Mouse (Mus musculus) kidney, postnatal 10 days (tissue): ENCODE results near the gene Ctnnd2.
"Not testable (repeated sequence)": the region's sequence is repeated elsewhere in the genome, so short reads cannot be mapped to it uniquely, and the experiment has no call there.

Experiments
- DNase-seq: peaks from one replicate; pipeline ENCODE4 v3.0.0; 2021; ENCODE audit warnings: mixed read lengths

The Ctnnd2 gene

DNA sequence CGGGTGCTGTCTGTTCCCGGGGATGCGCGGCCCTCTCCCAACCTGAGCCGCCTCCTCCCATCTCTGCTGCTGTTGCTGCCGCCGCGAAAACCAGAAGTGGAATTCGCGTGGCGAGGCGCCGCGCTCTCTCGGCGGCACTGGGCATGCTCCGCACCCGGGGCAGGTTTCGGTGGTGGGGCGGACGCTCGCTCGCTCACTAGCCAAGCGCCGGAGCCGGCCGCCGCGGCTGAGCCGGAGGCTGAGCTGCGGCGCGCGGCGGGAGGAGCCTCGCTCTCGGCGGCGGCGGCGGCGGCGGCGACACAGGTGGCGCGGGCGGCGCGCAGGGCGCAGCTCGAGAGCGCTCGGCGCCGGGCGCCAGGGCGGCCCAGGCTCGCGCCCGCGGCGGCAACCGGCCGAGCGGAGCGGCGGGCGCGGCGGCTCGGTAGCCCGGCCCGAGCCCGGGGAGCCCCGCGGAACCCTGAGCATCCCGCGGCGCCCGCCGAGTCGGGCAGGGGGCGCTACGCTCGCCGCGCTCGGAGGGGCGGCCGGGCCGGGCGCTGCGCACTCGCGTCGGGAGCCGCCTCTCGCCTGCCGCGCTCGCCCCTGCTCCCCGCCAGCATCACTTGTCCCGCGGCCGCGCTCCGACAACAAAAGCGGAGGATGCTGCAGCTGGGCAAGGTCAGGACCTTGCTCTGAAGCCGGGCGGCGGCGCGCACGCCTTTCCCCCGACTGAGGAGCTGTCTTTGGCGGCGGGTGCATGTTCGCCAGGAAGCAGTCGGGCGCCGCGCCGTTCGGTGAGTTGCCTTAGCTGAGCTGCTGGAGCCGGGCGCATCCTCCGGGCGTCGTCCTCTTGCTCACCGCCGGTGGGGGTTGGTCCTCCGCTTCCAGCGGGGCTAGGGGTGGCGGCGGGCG, at the start of gene Ctnnd2:
Ctnnd2 (plus strand) TSS at position 203 of the 891 bp plus-strand sequence.
- peak; percentile 45 for DNase-seq

DNA sequence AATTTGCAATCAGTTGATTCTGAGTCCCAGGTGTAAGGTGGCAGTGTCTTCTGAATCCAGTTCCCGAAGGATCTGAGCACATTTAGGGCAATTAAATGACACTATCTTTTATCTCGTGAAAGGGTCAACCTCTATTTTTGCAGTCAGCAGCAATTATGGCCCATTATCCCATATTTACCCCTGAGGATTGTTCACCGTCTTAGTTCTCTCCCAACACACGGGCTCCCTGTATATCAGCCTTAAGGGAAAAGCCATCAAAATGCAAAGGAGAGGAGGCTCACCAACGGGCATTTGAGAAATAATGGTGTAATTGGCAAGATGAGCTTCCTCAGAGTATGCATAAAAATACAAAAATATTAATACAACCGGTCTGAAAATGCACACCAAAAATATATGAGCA, 41.7 kb upstream of the Ctnnd2 start:
- DNase-seq = no peak

DNA sequence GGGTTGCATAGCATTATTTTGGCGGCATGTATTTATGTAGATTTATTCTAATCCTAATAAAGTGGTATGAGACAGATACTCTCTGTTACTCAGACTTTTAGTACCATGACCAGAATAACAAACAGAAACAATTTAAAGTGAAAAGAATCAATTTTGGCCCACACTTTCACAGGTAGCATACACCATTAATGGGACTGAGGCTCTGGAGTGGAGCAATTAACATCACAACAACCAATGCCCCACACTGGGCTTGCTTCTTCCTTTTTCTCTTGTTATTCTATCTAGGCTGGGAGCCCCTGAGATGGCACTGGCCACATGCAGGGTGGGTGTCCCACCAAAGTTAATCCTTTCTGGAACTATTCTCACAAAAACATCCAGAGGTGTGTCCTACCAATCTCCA, 32.8 kb upstream of the Ctnnd2 start:
- not testable (repeated sequence) for DNase-seq

DNA sequence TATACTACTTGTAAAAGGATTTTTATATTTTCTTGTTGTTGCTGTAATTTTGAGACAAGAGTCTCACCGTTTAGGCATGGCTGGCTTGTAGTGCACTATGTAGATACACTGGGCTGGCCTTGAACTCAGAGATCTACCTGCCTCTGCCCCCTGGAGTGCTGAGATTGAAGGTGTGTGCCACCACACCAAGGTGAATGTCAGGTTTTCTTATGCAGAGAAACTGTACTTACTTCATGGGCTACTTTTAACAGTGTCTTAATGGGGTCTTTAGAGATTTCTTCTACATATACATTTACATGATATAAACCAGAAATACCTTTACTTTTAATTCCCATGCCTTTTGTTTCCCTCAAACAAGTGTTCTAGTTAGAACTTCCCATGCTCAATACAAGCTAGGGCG, 27.0 kb upstream of the Ctnnd2 start:
- no peak for DNase-seq

DNA sequence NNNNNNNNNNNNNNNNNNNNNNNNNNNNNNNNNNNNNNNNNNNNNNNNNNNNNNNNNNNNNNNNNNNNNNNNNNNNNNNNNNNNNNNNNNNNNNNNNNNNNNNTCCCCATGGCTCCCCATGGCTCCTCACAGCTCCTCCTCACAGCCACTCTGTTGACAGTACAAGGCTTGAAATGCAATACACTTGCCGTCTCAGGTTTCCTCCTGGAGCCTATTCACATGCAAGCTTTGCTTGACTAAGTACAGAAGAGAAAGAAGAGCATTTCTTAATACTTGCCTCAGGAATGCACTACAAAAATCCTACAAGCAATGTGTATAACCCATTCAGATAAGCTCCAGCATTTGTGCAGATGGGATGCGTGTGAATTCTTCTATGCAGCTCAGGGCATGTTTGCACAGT, 20.2 kb upstream of the Ctnnd2 start:
- DNase-seq = no peak

DNA sequence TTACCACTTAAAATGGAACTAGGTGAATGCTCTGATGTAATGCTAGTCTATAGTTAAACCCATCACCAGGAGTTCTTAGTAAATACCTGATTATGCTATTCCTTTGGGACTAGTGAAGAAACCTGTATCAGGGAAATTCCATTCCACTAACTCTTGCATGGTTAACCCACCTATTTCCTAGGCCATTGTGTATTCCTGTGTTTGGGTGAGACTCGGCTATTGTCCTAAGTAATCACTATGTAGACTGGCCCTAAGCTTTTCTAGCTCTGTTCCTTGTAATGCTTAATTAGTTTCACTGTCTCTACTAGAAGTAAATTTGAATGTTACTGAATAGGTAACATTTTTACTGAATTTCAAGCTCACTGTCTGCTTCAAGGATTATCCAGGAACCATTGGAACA, 14.4 kb upstream of the Ctnnd2 start:
- no peak for DNase-seq

DNA sequence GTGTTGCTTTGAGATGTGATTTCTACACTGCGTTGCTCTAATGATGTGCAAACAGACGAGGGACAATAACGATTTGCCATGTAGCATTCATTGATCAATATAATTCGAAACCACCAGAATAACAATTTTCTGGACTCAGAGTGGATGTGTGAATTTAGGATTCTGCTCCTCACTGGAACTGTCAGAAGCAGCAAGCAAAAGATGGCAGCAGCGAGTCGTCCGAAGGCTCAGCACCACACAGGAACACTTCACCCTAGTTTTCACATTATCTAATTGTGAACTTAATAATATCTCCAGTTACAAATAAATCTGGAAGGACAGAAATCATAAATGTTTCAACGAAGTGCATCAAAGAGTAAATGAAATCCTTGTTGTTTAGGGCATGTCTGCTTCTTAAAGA, 2.4 kb upstream of the Ctnnd2 start:
- DNase-seq = no peak

DNA sequence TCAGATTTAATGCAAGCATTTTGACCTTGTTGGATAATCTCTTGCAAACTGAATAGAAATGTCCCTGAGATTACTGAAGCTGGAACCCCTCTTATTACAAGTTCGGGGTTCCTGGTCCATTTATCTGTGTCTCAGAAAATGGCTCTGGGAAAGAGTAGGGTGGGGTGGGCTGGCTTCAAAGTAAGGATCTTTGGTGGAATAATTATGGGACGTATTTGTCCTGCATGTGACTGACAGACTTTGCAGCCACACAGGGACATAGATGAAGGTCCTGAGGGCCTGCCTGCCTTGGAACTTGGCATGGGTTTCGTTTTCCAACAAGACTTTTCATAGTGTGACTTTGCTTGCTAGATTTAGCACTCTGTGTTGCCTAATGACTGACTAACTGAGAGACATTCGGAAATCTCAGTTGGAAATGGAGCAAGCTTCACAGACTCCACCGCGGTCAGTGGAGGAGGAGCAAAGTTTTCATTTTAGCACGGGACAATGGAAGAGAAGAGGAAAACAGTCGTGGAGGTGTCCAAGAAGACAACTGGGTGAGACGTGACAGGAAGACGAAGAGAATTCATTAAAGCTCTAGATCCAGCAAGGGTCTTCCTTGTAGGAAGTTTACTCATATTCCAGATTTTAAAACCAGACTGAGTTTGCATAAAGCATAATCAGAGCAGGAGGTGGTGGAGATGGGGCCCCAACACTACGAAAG, 749 bp upstream of the Ctnnd2 start:
- no peak for DNase-seq

DNA sequence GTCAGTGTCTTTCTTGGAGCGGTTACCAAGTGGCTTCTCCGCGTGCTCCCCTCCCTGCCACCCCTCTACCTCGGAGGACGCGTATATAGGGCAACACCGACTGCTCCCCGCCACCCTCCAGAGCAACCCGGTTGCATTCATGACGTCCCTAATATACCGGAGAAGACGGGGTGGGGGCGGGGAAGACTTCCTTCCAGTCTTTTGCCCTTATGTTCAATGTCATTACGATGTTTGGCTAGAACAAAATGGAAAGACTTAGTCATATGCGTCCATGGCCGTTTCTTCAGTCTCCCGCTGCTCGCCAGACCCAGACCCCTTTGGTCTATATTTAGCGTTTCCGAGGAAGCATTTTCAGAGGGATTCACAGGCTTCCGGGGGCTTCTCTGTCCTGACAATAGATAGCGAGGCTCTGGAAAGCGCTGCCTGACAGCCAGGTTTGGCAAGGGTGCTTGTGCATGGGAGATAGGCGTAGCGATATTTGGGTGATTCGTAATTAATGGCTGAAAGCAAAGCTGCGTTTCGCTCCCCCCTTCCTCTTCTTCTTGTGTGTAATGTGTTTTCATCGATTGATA, 1.1 kb downstream of the Ctnnd2 start:
- no peak for DNase-seq

DNA sequence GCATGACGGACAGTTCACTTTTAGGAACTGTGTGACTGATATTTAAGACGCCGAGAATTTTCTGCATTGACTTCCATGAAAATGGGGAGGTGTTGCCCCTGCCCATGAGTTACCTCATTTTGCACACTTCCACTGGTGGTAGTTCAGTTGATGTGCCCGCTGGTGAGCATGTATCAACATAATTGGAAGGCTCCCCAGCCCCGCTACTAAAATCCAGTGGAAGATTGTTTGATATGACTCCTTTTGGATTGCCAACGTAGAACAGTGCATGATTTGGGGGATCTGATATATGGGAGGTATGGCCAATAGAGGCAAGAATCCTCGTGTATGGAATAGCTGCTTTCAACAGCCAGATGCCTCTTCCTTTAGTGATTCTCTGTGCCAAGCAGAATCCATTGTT, 1.9 kb downstream of the Ctnnd2 start:
- no peak for DNase-seq

DNA sequence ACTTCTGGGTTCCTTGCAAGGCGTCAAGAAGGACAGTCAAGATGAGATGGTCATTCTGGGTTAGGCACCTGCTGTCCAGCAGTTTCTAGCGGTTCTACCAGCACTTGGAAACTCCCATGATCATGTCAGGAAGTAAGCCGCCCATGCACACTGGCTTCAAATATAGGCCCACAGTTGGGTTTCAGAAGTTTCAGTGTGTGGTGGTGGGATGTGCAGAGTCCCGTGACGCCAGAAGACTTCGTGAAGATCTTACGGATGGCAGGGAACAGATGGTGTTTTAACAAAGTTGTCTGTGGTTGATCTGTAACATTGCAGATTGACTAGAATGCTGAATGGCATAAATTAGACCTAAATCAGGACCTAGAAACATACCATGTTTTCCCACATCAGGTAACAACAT, 11.6 kb downstream of the Ctnnd2 start:
- DNase-seq = no peak

DNA sequence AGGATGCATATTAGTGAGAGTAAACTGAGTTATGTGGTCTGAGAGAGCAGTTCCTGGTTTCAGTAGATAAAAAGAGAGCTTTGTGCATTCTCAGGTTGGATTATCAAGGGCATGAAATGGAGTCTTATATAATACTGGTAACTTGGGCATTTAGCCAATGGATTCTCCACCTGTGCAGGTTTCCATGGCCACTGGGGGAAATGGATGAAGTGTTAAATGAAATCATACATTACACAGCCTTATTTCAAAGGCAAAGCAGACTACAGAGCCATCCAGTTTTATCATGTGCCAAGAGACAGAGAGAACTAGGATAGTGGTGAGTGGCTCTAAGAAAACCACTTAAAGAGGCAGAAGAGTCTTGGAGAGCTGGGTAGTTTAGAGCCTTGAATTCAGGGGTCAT, 18.5 kb downstream of the Ctnnd2 start:
- DNase-seq = no peak

DNA sequence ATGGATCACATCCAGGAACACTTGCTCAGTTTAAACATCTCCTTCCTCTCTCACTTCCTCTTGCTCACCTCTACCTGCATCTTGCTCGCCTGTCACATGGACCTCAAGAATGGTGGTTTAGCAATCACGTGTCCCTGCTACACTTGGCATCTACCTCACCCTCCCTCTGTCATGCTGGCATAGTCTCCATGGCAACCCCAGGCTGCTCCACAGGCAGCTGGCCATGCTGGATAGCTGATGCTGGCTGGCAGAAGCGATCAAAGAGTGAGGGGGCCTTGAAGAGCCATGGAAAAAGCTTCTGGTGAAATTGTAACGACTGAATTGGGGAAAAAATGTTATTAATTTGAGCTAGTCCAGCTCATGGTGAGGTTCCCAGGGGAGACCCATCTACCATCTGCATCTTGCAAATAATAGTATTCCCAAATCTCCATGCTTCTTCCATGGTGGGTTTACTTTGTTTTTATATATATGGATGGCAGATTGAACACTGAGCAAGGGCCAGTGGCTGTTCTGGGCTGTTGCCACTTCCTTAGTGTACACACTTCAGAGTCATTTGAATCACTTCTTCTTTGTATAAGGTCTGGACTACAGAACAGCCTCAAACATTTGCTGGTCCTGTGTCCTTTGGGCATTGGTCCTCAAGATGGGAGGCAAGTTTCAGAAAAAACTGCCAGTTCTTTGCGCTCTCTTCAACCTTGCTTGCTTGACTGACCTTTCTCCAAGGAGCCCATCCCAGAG, 19.7 kb downstream of the Ctnnd2 start:
- DNase-seq = no peak

DNA sequence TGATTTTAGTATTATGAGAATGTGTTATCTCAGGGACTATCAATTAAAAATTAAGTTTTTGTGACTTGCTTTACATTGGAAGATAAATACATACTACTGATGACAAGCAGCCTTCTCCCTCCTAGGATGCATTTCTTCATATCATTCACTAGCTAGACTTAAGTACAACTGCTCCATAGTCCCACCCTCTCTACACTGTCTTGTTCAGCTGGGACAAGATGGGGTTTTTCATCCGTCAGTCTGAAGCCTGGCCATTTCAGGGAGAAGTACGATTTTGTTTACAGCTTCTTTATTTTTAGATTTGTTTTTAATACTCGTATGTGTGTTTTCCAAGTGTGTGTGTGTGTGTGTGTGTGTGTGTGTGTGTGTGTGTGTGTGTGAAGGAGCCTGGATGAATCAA, 26.0 kb downstream of the Ctnnd2 start:
- DNase-seq = no peak

DNA sequence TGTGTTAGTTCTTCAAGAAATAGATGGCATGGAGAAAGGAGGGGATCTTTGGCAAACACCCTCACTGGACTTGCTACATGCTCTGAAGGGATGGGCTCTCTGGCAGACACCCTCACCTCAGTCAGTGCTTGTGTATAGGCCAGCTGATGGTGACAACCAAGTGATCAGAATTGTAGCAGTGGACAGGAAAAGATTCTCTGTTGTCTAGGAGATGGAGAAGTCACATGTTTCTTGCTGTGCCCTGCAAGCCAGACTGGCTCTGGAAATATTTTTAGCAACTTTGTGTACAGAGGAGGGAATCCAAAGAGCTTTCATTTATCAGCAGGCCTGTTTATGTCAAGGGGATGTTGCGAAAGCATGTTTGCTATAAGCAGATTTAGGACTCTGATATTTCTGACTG, 27.4 kb downstream of the Ctnnd2 start:
- DNase-seq = no peak

DNA sequence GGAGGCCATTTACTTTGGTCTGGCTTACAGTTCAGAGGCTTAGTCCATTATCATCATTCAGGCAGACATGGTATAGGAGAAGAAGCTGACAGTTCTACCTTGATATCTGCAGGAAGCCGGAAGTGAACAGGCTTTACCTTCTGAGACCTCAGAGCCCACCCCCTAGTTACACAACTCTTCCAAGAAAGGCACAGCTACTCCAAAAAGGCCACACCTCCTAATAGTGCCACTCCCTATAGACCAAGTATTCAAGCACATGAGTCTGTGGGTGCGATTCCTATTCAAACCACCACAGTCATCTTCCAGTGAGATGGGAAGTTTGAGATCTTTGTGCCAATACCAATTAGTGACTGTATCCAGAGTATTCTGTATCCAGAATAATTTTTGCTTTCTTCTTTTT, 28.8 kb downstream of the Ctnnd2 start:
- no peak for DNase-seq

DNA sequence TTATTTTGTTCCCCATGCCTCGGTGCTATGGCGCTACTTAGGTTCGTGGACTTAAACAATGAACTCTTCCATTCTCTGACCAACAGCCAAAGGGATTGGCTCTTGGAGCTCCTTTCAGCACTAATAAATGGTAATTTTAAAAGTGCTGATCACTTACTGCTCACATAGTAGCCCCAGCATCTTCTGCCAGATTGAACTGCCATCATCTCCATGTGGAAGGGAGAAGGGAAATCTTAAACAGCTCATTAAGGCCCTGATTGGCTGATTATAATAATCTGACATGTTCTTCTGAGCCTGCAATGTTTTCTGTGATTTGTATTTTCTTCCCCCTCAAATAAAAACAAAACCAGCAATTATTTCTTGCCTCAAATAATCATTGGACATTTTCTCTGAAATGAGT, 29.2 kb downstream of the Ctnnd2 start:
- no peak for DNase-seq

DNA sequence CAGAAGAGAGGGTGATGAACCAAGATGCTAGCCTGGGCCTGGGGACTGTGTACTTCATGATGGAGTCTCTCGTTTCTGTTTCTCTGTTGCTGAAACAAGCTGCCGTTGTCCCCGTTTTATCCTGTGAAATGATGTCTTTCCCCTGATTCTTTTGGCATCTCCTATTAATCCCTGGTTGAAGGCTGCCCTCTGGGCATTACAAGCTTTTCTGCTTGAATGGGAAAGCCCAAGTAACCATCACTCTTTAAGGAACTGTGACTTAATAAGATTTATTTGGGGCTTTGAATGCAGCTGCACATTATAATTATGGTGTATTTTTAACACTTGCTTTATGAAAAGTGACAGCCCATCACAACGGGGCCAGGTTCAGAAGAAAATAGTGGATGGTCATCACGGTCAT, 40.4 kb downstream of the Ctnnd2 start:
- DNase-seq = no peak

DNA sequence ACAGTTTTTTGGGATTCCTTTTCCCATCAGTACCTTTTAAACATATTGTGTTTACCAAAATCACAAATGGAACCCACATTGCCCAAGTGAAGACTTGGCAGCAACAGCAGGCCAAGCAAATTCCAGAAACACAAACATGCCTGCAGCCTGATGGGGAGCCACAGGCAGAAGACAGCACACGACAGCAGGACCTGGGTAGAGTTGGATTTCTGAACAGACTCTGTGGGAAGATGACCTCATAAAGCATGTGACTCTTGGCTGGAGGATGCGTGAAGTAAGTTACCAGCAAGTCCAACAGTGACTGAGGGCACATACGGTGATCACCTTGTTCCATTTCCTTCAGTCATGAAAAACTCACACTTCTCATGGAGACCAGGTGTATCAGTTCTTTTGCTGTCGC, 43.5 kb downstream of the Ctnnd2 start:
- no peak for DNase-seq

DNA sequence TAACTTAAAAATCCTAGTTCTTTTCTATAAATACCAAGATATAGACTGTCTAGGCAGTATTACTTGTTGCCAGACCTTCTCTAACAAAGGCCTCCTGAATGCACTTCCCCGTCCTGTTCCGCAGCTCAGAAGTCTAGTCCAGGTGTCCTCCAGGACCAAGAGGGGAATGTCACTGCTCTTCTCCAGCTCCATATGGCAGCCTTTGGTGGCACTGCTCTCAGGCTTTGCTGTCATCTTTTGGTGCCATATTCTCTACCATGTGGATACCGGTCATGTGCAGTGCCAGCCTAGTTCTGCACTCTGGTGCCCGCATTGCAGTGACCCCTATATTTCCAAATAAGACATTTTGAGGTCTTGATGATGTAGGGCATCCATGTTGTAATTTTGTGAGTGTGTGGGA, 56.7 kb downstream of the Ctnnd2 start:
- no peak for DNase-seq

DNA sequence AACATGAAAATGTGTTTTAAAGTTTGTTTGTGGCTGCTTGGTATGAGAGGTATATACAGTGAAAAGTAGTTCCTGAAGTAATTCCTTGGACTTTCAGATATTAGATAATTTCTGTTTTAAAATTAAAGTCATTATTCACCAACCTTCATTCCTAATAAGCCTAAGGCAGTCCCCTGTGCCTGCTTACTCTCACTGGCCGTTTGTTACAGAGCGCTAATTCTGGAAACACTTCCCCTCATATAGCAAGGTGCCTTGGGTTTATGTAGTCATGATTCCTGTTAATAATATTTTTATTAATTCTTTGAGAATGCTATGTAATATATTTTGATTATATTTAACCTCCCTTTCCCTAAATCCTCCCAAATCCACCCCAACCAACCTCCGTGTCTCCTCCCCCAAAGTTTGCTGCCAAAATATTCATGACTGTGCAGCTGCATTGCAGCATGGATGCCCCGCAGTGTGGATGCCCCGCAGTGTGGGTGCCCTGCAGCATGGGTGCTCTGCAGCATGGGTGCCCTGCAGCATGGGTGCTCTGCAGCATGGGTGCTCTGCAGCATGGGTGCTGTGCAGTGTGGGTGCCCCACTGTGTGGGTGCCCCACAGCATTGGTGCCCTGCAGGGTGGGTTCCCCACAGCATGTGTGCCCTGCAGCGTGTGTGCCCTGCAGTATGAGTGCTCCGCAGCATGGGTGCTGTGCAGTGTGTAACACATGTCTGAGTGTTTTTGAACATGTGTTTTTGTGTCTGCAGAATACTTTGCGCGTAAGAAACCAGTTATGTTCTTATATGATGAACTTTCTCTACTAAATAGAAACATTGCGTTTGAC, 63.0 kb downstream of the Ctnnd2 start:
- DNase-seq = no peak

DNA sequence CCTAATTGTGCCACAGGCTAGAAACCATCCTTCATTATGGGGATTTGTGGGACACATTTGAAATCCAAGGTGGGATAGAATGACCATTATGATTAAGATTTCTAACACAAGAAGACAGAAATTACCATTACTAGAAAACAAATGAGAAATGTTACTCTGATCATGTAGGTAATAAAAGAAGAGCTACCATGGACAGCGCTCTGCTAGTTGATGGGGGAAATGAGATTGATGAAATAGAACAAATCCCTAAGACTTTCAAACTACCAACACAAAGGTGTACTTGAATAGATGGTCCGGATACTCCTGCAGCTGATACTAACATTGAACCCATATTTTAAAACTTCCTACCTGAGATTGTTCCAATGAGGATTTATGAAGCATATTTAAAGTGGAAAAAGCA, 68.5 kb downstream of the Ctnnd2 start:
- no peak for DNase-seq

DNA sequence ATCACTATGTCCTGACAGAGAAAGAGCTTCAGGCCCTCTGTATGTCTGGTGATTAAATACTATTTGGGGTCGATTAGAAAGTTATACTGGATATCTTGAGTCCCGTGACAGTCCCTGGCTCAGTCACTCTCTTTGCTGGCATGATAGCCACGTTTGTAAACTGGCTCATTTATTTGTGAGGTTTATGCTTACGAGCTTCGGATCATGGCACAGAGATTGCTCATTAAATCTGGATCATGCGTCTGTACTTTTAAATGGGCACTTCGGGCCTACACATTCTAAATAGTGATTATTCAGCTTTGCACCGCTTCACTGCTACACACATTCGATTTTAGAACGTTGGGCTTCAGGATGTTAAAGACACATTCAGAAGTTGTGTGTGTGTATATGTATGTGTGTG, 96.4 kb downstream of the Ctnnd2 start:
- no peak for DNase-seq
